Mouse (Mus musculus): ENCODE data around the gene Acads.
"Not testable (repeated sequence)": the region's sequence is repeated elsewhere in the genome, so short reads cannot be mapped to it uniquely, and the experiment has no call there.

Acads gene

DNA sequence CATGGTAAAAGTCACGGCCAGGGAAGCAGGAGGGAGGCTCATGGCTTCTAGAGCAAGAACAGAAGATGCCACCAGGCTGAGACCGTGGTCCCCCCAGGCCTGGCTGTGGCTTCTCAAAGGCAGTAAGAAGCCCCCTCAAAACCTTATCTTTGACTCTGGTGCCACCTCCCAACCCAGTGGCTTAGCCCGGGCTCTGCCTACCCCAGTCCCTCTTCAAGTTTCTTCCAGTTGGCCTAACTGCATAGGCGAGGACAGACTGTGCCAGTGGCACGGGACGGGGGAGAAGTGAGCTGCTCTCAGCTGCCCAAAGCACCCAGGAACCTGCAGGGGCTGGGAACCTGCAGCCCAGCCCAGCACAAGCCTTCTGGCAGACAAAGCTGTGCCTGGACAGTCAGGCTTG lies 5.5 kb upstream of the Acads start:
- DNase-seq, result no peak

DNA sequence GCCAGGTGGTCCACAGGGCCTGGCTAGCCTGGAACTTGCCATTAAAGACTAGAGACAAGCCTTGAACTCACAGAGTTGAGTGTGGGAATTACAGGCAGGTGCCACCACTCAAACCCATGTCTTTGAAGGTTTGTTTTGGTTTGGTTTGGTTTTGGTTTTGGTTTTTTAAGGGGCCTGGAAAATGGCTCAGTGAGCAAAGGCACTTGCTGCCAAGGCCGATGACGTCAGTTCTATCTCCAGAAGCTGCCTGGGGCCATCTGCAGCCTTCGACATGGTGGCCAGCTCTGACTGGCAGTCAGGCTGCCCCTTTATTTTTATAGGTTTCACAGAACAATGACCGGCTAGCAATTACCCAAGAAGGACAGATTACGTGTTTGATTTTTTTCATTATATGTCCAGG lies 1.8 kb upstream of the Acads start:
- no peak for DNase-seq

- DNase-seq, result no peak
Observed at GRCm38 (mm10) chr5:115117467-115117866, 1.7 kb downstream of the Acads start.

DNA sequence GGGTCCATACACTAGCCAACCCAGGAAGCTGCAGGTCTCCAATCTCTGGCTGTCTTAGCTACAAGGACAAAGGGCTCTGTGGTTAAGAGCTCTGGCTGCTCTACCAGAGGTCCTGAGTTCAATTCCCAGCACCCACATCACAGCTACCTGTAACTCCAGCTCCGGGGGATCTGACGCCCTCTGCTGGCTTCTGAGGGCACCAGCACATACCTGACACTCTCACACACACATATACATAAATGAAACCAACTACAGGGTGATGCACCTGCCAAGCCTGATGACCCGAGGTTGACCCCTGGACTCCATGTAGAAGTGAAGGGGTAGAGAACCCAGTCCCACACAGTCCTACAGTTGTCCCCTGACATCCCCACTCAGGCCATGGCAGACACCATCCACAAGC lies 2.7 kb downstream of the Acads start:
- DNase-seq, result no peak

- no peak for DNase-seq
Observed at GRCm38 (mm10) chr5:115114501-115114900, 4.6 kb downstream of the Acads start.

DNA sequence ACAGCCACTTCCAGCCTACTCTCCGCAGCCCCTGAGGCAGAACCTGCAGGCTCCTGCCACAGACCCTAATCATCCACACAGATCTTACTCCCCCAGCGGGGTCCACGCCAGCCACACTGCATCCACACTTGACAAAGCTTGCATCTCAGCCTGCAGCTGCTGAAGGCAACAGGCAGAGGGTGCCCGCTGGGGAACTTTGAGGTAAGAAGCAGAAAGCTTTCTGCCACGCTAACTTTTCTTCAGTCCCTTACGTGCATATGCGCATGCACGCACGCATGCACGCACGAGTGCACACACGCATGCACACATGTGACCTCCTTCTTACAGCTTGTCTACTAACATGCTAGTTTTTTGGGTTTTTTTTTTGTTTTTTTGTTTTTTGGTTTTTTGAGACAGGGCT lies 5.9 kb downstream of the Acads start:
- no peak for DNase-seq

DNA sequence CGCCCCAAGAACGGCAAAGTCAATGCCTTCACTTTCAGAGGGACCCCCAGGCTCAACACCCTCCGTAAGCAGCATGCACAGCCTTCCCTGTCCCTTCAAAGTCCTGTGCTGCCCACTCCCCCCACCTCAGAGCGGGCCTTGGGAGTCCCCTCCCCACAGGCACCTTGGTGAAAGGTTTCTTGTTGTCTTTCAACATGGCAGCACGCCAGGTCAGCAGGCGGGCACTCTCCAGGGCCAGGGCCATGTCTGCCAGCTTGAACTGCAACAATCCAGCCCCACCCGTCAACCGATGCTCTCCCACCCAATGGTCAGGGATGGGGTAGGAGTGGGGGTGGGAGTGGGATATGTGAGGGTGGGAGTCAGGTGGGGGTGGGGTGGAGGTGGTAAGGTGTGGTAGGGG lies 8.0 kb downstream of the Acads start:
- peak in 1 of 2 experiments; percentile 43 for DNase-seq

DNA sequence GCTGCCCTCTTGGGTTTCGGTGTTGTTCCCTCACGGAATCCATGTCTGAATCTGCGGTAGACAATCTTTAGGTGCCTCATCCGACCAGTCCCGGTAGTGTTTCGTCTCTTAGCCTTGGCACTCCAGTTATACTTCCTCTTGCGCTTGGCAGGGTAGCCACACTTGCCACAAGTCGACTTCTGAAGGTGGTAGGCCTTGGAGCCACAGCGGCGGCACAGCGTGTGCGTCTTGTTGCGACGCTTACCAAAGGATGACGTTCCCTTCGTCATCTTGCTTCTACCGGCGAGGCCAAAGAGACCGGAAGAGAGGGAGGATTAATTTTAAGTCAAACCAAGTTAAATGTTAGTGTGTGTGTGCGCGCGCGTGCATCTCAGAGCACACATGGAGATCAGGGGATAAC lies 15.9 kb downstream of the Acads start:
- not testable (repeated sequence) for DNase-seq

- DNase-seq, result no peak
Observed at GRCm38 (mm10) chr5:115102231-115102630, 16.9 kb downstream of the Acads start.

DNA sequence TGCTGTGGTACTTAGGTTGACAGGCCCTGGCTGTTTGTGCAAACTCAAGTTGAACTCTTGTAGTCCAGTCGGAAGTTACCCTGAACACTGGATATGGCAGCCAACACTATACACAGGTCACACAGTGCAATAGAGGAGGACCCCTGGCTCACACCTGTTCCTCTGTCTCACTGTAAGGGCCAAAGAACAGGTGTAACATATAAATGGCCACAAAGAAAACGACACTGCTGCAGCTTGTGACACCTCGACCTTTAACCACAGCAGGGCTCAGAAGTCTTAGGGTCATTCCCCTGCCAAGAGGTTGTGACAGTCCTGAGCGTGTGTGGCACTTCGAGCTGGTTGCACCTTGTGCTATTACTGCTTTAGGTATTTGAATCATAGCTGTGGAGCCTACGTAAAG lies 18.7 kb downstream of the Acads start:
- no peak for DNase-seq

DNA sequence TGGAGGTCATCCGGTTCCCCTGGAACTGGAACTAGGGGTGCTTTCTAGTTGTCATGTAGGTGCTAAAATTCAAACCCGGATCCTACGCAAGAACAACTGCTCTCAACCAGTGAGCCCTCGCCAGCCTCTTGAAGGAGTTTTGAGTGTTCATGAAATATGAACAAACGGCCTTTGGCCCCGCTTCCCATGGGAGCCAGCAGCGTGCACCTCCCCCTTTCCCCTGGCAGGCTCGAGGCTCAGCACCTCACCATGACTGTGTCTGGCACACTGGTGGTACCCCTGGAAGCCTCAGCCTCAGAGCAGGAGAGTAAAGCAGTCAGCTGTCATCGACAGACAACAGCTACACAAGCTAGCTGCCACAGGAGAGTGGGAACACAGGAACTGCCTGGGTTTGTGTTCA lies 19.2 kb downstream of the Acads start:
- DNase-seq, result peak in 1 of 2 experiments; percentile 38

- DNase-seq, result no peak
Observed at GRCm38 (mm10) chr5:115099530-115099929, 19.6 kb downstream of the Acads start.

- DNase-seq, result no peak
Observed at GRCm38 (mm10) chr5:115098195-115098594, 21.0 kb downstream of the Acads start, which contains the start of gene Gm10401. TSS of gene Gm10401 (minus strand) at chr5:115098295.

DNA sequence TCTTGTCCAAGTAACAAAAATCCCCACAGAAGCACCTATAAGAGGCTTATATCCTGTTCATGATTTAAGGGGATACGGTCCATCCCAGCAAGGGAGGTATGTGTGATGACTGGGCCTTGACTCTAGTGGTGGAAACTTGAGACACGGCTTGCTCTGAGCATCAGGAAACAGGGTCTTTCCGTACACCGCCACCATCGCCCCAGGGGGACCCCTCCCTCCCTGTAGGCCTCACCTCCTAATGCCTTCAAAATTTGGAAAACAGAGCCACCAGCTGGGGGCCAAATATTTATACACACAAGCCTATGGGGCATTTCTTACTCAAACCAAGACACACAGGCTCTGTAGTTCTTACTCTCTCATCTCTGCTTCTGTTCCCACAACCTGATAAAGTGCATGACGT lies 27.4 kb downstream of the Acads start:
- no peak for DNase-seq

DNA sequence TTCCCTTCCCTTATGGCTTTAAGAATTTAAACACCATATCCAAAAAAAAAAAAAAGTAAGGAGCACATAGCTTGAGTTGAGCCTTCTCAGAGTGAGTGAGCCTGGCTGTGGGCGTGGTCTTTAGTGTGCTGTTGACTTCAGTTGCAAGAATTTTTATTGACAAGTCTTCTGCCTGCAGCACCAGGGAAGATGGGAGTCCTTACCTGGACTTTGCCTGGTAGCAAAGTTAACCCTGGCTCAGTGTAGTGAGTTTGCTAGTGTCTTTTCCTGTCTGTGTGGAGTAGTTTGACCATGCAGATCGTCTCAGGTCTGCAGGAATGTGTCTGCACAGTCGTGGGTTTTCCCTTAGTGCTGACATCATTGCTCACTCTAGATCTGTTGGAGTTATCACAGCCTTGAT lies 28.1 kb downstream of the Acads start:
- no peak for DNase-seq

GRCm38 (mm10) chr5:115089592-115090268 lies 29.4 kb downstream of the Acads start:
- DNase-seq, result no peak

GRCm38 (mm10) chr5:115085675-115086074 lies 33.5 kb downstream of the Acads start:
- DNase-seq, result no peak

DNA sequence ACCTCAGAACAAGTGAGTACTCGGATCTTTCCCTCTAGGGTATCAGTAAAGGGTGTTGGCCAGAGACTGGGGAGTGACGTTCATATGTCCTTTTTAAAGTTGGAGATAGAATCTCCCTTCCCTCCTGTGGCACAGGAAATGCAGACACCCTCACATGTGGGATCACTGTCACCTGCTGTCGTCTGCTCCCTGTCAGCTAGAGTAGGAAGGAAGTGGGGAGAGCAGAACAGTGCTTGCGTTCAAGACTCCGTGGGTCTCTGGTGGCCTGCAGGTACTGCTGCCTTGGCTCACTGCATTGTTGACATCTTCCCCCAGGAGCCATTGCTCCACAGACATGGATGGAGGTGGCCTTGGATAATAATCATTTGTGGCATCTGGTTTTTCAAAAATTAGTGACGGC lies 35.7 kb downstream of the Acads start:
- no peak for DNase-seq

DNA sequence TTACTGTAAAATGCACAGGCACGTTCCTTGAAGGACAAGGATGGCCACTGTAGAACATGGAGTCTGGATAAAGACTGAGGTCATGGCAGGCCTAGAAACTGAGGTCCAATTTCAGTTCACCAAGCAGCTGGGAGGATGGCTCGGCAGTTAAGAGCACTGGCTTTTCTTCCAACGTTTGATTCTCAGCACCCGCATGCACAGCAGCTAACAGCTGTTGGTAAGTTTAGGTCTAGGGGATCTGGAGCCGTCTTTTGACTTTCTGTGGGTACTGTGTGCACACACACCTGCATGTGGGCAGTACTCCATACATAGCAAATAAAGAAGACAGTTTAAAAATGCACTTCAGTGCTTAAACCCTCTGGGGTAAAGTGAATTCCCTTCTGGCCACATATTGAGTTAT lies 37.5 kb downstream of the Acads start:
- DNase-seq, result no peak

DNA sequence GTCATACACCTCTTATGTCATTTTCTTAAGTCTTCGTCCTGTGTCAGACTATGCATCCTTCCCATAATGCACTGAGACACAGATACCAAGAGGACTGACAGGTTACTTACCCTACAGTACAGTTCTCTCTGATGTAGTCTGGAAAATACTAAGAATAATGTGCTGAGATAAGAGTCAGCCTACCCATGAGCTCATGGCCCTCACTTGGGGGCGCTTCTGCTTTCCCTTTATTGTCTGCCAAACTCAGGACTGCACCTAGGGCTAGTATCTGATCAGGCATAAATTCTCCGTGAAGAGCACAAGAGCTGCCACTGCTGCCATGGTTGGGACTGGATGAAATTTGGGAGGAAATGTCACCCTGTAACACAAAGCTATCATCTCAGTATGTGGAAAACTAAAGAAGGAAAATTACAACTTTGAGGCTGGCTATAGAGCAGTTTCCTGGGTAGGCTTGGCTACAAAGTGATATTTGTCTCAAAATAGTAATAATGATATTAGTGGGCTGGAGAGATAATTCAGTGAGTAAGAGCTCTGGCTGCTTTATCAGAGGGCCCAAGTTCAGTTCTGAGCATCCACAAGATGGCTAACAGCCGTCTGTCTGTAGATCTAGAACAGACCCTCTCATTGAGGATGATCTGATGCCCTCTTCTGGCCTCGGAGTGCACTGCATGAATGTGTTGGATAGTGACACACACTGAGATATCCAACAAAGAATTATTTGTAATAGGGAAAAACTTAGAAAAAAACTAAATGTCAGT lies 42.8 kb downstream of the Acads start:
- DNase-seq, result peak; percentile 67 to 87

- DNase-seq, result no peak
Observed at GRCm38 (mm10) chr5:115074749-115075148, 44.4 kb downstream of the Acads start.

GRCm38 (mm10) chr5:115073306-115073705 lies 45.8 kb downstream of the Acads start:
- not testable (repeated sequence) for DNase-seq

DNA sequence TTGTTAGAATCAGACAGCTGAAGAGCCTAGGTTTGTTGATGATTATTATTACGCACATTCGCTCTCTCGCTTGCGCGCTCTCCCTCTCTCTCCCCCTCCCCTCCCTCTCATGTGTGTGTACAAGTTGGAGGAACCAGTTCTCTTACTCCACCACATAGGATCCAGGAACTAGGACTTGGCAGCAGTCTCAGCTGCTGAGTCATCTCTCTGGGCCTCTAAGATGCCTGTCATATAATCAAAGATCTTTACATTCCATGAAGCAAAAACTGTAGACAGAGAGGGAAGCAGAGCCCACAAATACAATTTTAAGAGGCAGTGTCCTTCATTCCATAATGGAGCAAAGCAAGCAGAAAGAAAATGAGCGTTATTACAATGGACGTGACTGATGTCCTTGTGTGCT lies 47.0 kb downstream of the Acads start:
- DNase-seq, result peak in 1 of 2 experiments; percentile 17

DNA sequence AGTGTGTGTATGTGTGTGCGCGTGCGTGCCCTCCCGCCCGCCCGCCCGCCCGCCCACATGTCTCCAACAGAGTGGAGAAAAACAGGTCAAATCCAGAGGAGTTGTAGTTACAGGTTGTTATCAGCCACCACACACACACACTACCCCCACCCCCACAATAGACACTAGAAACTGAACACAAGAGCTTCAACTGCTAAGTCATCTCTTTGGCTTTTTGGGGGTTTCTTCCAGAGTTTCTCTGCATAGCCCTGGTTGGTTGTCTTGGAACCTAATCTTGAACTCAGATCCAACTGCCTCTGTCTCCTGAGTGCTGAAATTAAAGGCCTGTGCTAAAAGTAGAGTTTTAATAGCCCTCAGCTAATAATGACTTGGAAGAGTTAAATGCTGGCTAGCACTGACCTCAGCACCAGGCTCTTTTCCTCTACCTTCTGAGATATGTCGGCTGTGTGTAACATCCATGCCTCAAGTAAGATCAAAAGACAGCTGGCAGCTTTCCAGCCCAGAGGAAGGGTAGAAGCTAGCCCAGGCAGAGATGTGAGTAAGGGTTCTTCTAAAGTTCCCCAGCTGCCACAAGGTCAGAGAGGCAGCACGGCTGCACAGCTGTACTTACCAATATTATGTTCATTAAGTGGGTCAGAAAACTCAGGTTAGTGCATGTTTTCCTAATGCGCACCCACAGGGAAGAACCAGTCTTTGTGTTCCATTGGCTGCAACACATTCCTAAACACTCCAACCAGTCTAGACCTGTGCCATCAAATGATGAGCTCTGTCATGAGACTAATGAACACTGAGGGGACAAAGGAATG lies 47.8 kb downstream of the Acads start:
- DNase-seq, result peak; percentile 14 to 55
